Mouse (Mus musculus) liver, embryonic 14.5 days (tissue): Measurements from ENCODE around the gene Dlgap5.

ENCODE experiments used
- CTCF ChIP-seq: IDR thresholded peaks from 2 replicates; pipeline ENCODE4 v1.5.1; 2016; ENCODE audit warnings: antibody characterized with exemption, low read depth, control low read depth
- EP300 ChIP-seq: IDR thresholded peaks from 2 replicates; pipeline ENCODE4 v1.6.1; 2016; ENCODE audit warnings: antibody characterized with exemption, low read depth

GRCm38 (mm10) chr14:47464426-47464825, 46.2 kb upstream of the Dlgap5 start:
- no peak for TF ChIP-seq CTCF
- no peak for TF ChIP-seq EP300
